Mouse (Mus musculus) C2C12 (cell line): ENCODE results near the gene Gm5737.

Experiments used
- CEBPB ChIP-seq: IDR thresholded peaks from one replicate; pipeline ENCODE4 v1.6.1; 2011; ENCODE audit warnings: low read depth, mild to moderate bottlenecking, control low read depth, moderate library complexity
- CTCF ChIP-seq: IDR thresholded peaks from one replicate; pipeline ENCODE4 v1.5.1; 2011; ENCODE audit not compliant: control insufficient read depth, insufficient read depth, insufficient read length
- MAX ChIP-seq: IDR thresholded peaks from one replicate; pipeline ENCODE4 v1.6.1; 2011; ENCODE audit warnings: mild to moderate bottlenecking, control low read depth
- MYOD1 ChIP-seq: IDR thresholded peaks from one replicate; pipeline ENCODE4 v1.6.1; 2011; ENCODE audit warnings: low read depth; ENCODE audit not compliant: control insufficient read depth, insufficient read length
- MYOG ChIP-seq: IDR thresholded peaks from one replicate; pipeline ENCODE4 v1.6.1; 2011; ENCODE audit not compliant: control insufficient read depth, insufficient read length; ENCODE audit errors: extremely low read depth
- USF1 ChIP-seq: IDR thresholded peaks from one replicate; pipeline ENCODE4 v1.6.1; 2011; ENCODE audit warnings: low read depth, mild to moderate bottlenecking, control low read depth, moderate library complexity

GRCm38 (mm10) chr7:120865100-120865499 lies 52.9 kb downstream of the Gm5737 start:
- TF ChIP-seq MYOG (no peak), MAX (no peak), CTCF (no peak), CEBPB (no peak), MYOD1 (no peak), USF1 (peak; percentile 81)
